Mouse (Mus musculus) adrenal gland, adult 2 months (tissue): ENCODE data around the gene Tas2r110. TPM values are rescaled to one million over a fixed set of nuclear protein-coding genes. Genes with fewer than 3 reads are reported as not detected.

Experiments
- DNase-seq: peaks from one replicate; pipeline ENCODE4 v3.0.0; 2021
- long read RNA-seq: library from polyadenylated mRNA; stranded (forward); transcript quantifications from one replicate; pipeline ENCODE4 v2.0.0, GENCODE M21; 2021
- polyA plus RNA-seq: library from polyadenylated mRNA; depleted of rRNA; stranded (reverse); fragments of >200 nt; gene quantifications from 2 replicates; pipeline ENCODE4 v1.2.3, GENCODE M21; 2012; rRNA removed
- total RNA-seq, 2 experiments: library from RNA; stranded (reverse); gene quantifications; 2 replicates each; pipeline ENCODE4 v1.2.3; 2021

Gene Tas2r110
- total RNA-seq = not detected
- not detected in 2 replicates for polyA plus RNA-seq
- long read RNA-seq = 0 reads

GRCm38 (mm10) chr6:132867708-132868107 is at the start of gene Tas2r110:
Gene Tas2r110, plus strand, starts transcription at chr6:132868008.
- DNase-seq = no peak

DNA sequence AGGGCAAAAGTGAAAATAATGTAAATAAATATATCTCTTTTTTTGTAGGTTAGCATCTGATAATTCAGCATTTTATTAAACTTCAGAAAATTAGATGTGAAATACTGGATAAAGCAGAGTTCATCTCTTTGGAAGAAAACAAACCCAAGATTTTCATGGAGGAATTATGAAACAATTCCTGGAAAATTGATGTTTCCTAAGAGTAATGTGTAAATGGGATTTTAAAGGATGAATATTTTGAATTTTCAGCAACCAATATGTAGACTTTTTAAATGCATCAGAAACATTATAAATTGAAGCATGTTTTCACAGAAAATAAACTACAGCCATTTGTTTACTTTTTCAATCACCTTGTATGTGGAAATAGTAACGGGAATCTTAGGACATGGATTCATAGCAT is 21.0 kb upstream of the Tas2r110 start, which contains the start of gene Tas2r123:
TSS of gene Tas2r123 (plus strand) at position 301 of the 400 bp plus-strand sequence.
- no peak for DNase-seq

GRCm38 (mm10) chr6:132855138-132855537 is 12.7 kb upstream of the Tas2r110 start, which contains the start of gene Tas2r116:
Gene Tas2r116, plus strand, starts transcription at chr6:132855438.
- DNase-seq = no peak

DNA sequence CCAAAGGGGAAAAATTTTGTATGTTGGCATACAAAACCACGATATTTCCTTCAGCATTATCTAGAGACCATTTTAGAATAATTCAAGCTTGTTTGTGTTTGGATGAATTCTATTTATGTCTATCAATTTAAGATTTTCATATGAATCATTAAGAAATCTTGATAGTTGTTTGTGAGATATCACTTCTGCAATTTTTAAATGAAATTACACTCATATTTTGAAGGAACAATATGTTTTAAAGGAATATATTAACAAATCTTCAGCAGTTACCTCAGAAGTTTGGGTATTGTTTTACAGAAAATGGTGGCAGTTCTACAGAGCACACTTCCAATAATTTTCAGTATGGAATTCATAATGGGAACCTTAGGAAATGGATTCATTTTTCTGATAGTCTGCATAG is 24.9 kb downstream of the Tas2r110 start, which contains the start of gene Tas2r113:
TSS of gene Tas2r113 (plus strand) at position 301 of the 400 bp plus-strand sequence.
- DNase-seq = no peak

- DNase-seq = no peak
These were observed 41.5 kb downstream of the Tas2r110 start, which contains the start of gene Tas2r125 for GRCm38 (mm10) chr6:132909351-132909750. Gene Tas2r125, plus strand, starts transcription at chr6:132909651.

Other genes starting within 250 kb of the Tas2r110 start
- gene A630073D07Rik, start 216.5 kb upstream of the Tas2r110 start, total RNA-seq = not detected
- gene A630073D07Rik, start 216.5 kb upstream of the Tas2r110 start, polyA plus RNA-seq = not detected in 2 replicates
- gene Tas2r120, start 211.1 kb upstream of the Tas2r110 start, total RNA-seq = not detected
- gene Tas2r120, start 211.1 kb upstream of the Tas2r110 start, polyA plus RNA-seq = not detected in 2 replicates
- gene Tas2r121, start 167.0 kb upstream of the Tas2r110 start, total RNA-seq = not detected
- gene Tas2r121, start 167.0 kb upstream of the Tas2r110 start, polyA plus RNA-seq = not detected in 2 replicates
- not detected for gene Tas2r122, start 156.1 kb upstream of the Tas2r110 start, total RNA-seq
- not detected in 2 replicates for gene Tas2r122, start 156.1 kb upstream of the Tas2r110 start, polyA plus RNA-seq
- not detected for gene Tas2r115, start 130.0 kb upstream of the Tas2r110 start, total RNA-seq
- gene Tas2r115, start 130.0 kb upstream of the Tas2r110 start, polyA plus RNA-seq = not detected in 2 replicates
- gene Tas2r124, start 113.3 kb upstream of the Tas2r110 start, total RNA-seq = not detected
- not detected in 2 replicates for gene Tas2r124, start 113.3 kb upstream of the Tas2r110 start, polyA plus RNA-seq
- not detected for gene Tas2r102, start 105.9 kb upstream of the Tas2r110 start, total RNA-seq
- not detected in 2 replicates for gene Tas2r102, start 105.9 kb upstream of the Tas2r110 start, polyA plus RNA-seq
- not detected for gene Tas2r136, start 89.8 kb upstream of the Tas2r110 start, total RNA-seq
- not detected in 2 replicates for gene Tas2r136, start 89.8 kb upstream of the Tas2r110 start, polyA plus RNA-seq
- gene Tas2r117, start 65.2 kb upstream of the Tas2r110 start, total RNA-seq = not detected
- not detected in 2 replicates for gene Tas2r117, start 65.2 kb upstream of the Tas2r110 start, polyA plus RNA-seq
- not detected for gene Tas2r123, start 20.9 kb upstream of the Tas2r110 start, total RNA-seq
- not detected in 2 replicates for gene Tas2r123, start 20.9 kb upstream of the Tas2r110 start, polyA plus RNA-seq
- not detected for gene Tas2r116, start 12.6 kb upstream of the Tas2r110 start, total RNA-seq
- not detected in 2 replicates for gene Tas2r116, start 12.6 kb upstream of the Tas2r110 start, polyA plus RNA-seq
- gene Tas2r113, start 25.0 kb downstream of the Tas2r110 start, total RNA-seq = not detected
- not detected in 2 replicates for gene Tas2r113, start 25.0 kb downstream of the Tas2r110 start, polyA plus RNA-seq
- not detected for gene Tas2r125, start 41.6 kb downstream of the Tas2r110 start, total RNA-seq
- gene Tas2r125, start 41.6 kb downstream of the Tas2r110 start, polyA plus RNA-seq = not detected in 2 replicates
- not detected for gene Tas2r129, start 83.1 kb downstream of the Tas2r110 start, total RNA-seq
- not detected in 2 replicates for gene Tas2r129, start 83.1 kb downstream of the Tas2r110 start, polyA plus RNA-seq
- not detected for gene Tas2r131, start 89.9 kb downstream of the Tas2r110 start, total RNA-seq
- not detected in 2 replicates for gene Tas2r131, start 89.9 kb downstream of the Tas2r110 start, polyA plus RNA-seq
- gene Tas2r109, start 113.0 kb downstream of the Tas2r110 start, total RNA-seq = not detected
- gene Tas2r109, start 113.0 kb downstream of the Tas2r110 start, polyA plus RNA-seq = not detected in 2 replicates
- gene Tas2r103, start 169.1 kb downstream of the Tas2r110 start, total RNA-seq = not detected
- not detected in 2 replicates for gene Tas2r103, start 169.1 kb downstream of the Tas2r110 start, polyA plus RNA-seq
- gene Tas2r140, start 187.8 kb downstream of the Tas2r110 start, total RNA-seq = not detected
- gene Tas2r140, start 187.8 kb downstream of the Tas2r110 start, polyA plus RNA-seq = not detected in 2 replicates
- gene Smim10l1, start 236.9 kb downstream of the Tas2r110 start, total RNA-seq = 10 to 100 TPM; 95.2 to 98.7 TPM
- 475 and 512 TPM in 2 replicates for gene Smim10l1, start 236.9 kb downstream of the Tas2r110 start, polyA plus RNA-seq